Mouse (Mus musculus) skeletal muscle tissue, adult 2 months (tissue): Measurements from ENCODE around the gene Cryl1.

Experiments
- DNase-seq: peaks from one replicate; pipeline ENCODE4 v3.0.0-alpha.2; 2012; ENCODE audit warnings: low read depth, low spot score

Gene Cryl1

GRCm38 (mm10) chr14:57372348-57373102, 25.8 kb downstream of the Cryl1 start:
- DNase-seq = peak; percentile 54

DNA sequence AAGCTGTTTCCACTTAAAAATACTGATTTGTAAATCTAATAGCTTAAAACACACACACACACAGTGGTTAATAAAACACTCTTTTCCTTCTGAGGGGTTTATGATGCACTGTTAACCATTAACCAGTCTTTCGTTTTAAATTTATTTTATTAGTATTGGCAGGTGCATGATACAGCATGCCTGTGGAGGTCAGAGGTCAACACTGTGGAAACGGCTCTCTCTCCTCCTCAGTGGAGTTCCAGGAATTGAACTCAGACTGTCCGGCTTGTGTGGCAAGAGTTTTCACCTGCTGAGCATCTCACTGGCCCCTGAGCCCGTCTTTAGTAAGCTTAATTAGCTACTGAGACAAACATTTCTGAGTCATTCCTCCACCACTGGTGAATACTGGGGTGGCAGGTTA, 31.0 kb downstream of the Cryl1 start:
- DNase-seq = no peak

GRCm38 (mm10) chr14:57366724-57367123, 31.6 kb downstream of the Cryl1 start:
- no peak for DNase-seq

DNA sequence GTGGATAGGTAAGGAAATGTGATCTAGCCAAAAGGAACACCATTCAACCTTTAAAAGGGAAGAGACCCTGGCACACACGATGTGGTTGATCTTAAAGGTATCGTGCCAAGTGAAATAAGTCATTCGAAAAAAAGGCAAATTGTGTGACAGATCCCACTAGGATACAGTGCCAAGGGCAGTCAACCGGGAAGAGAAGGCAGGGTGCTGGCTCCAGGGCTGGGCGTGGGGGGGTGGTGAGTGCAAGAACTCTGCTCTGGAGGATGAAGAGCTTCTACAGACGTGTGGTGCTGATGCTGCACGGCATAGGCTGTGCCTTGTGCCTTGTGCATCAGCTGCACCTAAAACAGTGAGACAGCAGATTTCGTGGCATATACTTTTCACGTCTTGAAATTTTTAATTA, 33.0 kb downstream of the Cryl1 start:
- no peak for DNase-seq

DNA sequence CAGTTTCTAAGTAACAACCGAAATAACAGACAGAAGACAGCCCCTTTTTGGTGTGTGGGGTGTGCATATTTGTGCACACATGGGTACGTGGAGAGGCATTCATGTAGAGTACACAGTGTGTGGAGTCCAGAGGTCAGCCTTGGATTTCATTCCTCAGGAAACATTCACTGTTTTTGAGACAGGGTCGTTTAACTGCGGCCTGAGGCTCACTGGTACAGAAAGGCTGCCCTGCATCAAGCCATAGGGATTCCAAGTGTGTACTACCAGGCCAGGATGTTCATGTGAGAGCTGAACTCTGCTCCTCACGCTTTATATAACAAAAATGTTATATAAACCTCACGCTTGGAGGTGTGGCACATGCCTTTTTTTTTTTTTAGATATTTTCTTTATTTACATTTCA, 34.5 kb downstream of the Cryl1 start:
- DNase-seq = no peak

GRCm38 (mm10) chr14:57362726-57363660, 35.3 kb downstream of the Cryl1 start:
- peak; percentile 60 for DNase-seq

DNA sequence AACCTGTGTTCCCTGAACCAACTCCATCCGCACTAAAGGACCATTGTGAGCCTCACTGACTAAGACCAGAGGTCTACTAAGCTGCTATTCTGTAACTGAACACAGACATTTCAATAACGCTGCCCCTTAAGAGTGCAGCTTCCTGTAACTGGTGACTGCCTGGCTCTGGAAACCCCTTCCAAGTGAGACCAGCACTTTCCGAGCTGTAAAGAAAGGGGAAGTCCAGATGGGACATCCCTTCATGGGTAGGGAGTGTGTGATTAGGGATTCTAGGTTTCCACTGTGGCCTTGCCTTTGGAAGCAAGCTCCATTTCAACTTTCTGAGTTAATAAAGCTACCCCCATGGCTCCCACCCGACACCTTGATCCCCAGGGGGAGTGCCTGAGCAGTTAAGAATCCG, 41.3 kb downstream of the Cryl1 start:
- no peak for DNase-seq

- DNase-seq = no peak
Observed at GRCm38 (mm10) chr14:57351521-57352235, 46.7 kb downstream of the Cryl1 start.

DNA sequence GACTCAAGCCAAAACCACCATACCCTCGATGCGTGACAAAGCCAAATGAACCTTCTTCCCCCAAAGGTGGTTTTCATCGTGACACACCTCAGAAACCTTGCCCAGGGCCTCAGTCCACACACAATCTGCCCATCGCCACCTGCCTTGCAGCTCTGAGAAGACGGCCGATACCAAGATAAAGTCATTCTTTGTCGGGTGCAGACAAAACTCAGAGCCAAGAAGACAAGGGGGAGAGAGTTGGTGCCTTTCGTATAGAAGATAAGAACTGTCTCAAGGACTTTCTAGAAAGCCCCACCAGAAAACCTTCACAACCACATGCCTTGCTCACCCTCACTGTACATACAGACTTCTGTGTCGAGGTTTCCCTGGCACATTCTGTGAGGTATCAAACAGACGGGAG, 48.4 kb downstream of the Cryl1 start:
- DNase-seq = no peak

- DNase-seq = no peak
Observed at GRCm38 (mm10) chr14:57348155-57348554, 50.2 kb downstream of the Cryl1 start.

- DNase-seq = no peak
Observed at GRCm38 (mm10) chr14:57346135-57346534, 52.2 kb downstream of the Cryl1 start.

DNA sequence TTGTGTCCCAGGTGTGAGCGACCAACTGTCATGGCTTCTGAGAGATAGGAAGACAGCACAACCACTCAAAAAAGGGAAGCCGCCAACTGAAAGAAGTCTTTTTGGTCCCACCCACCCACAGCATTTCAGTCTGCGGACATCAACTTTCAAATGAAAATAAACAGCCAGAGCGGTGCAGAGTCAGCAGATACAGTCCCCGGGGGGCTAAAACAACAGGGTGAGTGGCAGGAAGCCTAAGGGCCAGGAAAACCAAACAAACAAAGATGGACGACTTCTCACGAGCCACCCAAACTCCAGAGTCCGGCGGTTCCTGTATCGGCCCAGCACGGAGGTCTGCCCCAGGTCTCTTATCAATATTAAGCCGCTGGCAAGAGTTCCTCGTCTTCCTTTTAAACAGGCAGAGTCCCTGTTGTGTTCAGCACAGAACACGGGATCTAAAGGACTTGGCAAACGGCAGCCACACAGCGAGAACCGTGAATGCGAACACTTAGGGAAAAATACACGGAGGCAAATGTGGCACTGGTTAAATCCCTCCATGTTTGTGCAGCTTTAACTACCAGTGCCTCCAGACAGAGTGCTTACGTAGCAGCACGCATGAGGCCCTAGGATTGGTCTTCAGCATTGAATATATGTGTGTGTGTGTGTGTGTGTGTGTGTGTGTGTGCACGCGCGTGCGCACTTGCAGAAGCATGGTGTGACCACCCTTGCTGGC, 53.4 kb downstream of the Cryl1 start:
- no peak for DNase-seq

- DNase-seq = no peak
Observed at GRCm38 (mm10) chr14:57343057-57343750, 55.1 kb downstream of the Cryl1 start.

DNA sequence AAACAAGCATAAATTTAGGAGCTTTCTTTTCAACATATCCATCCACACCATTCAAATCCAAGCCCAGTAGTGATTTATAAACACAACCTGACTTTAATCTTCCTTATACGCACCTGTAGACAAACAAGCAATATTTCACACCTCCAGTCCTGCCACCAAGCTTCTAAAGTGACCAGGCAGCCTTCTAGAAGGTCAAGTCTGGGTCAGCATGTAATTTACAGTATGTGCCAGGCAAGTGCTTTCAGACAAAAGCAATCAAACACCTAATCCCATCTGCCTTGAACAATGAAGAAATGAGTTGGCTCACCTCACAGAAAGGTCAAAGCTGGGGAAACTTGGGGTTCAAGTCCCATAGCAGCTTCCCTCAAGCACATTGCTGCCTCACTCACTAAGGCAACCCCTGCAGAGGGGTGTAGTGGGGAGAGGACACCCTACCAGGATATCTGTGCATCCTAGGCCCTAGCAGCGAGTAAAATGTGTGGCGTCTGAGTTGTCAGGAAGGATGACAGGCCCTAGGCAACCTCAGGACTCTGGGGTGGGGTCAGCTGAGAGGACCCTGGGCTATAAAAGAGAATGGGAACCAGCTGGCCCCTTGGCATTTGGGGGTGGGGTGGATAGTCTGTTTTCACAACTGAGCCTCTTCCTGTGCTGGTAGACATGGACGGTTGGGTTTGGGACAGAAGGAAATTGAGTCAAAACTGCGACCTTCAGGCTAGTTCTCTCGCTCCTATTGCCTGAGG, 55.8 kb downstream of the Cryl1 start:
- DNase-seq = peak; percentile 18

- no peak for DNase-seq
Observed at GRCm38 (mm10) chr14:57338666-57339065, 59.7 kb downstream of the Cryl1 start.

DNA sequence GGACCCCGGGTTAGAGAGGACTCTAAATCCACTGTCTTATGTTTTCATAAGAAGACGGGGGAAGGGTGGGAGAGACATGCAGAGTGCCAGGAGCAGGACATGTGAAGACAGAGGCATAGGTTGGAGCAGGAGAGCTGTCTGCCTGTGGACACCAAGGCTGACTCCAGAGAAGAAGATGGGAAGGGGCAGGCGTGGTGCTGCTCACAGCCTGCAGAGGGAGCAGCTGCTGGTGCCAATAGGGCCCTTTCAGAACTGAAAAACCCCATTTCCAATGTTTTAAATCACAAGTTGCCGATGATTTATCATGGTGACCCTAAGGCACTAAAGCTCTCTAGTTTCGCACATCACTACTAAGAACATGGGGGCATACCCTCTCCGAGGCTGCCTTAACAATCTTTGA, 63.5 kb downstream of the Cryl1 start:
- DNase-seq = no peak

DNA sequence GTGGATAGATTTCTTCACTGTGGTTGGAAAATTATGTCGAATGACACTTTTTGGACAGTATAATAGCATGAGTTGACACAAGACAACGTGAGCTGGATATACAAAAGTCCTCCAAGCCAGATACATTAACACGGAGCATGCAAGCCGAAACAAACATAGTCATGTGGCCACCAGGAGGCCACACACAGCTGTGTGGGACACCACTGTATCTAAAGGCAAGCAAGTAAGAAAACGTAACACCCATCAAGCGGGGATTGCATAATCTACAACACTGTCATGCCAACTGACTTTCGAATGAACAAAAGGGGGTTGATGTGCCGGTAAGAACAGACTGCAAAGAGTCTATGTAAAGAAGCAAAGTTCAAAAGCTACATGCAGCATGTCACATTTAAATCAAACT, 65.8 kb downstream of the Cryl1 start:
- DNase-seq = no peak

DNA sequence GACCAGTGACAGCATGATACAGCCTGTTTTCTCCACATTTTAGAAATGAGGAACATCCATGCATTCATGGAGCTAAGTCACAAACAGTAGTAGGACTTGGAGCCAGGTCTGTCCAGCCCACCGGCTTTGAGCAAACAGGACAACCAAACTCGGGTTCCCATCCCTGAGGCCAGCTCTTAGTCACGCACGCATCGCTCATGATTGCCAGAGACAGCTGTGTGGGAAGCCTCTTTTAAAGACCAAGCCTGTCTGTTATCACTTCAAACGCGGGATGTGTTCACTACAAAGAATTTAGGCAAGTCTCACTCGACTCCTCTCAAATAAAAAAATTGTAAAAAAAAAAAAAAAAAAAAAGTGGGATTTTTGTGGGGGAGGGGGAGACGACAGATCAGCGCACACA, 67.2 kb downstream of the Cryl1 start:
- DNase-seq = no peak

DNA sequence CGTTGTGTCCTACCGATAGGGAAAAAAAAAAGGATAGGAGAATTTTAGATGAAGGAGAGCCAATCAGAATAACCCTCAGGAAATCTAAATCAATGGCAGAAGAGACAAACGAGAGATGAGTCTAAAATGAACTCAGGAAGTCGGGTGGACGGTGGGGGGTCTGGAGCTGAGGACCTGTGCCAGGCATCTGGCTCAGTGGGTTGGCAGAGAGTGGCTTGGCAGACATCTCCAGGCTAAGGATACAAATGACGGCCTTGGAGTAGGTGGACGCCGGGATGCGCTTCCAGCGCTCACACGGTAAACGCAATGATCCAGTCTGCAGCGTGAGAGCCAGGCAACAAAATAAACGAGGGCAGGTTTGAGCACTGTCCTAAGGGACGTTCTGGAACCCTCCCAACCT, 68.7 kb downstream of the Cryl1 start:
- DNase-seq = no peak

DNA sequence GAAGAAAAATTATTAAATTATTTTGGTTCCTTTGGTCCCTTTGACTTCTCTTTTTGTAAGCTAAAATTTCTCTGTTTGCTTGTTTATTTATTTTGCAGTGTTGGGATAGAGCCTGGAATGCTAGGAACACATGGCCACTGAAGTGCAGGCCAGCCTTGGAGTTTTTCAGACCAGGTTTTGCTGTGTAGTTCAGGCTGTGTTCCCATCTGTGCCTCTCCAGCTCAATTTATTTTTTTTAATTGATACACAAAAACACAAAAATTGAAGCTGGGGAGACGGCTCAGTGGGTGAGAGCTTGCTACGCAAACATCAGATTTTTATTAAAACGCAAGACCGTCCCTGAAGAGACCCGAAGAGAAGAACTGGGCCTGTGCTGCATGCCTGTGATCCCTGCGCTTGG, 71.6 kb downstream of the Cryl1 start:
- no peak for DNase-seq
